Mouse (Mus musculus) ovary, adult 18-20 months (tissue): ENCODE measurements around the gene Pdap1.
"Not testable (repeated sequence)": the region's sequence is repeated elsewhere in the genome, so short reads cannot be mapped to it uniquely, and the experiment has no call there.

Source experiments
- DNase-seq: peaks from one replicate; pipeline ENCODE4 v3.0.0; 2022; ENCODE audit warnings: low spot score, mixed read lengths

Gene Pdap1

GRCm38 (mm10) chr5:145139571-145140519 is at the start of gene Pdap1, which contains the start of gene Bud31:
TSS of gene Pdap1 (minus strand) at chr5:145140238.
TSS of gene Bud31 (plus strand) at chr5:145140362.
- DNase-seq, result peak; percentile 89

- no peak for DNase-seq
These were observed 49.4 kb upstream of the Pdap1 start for GRCm38 (mm10) chr5:145189416-145189815.

- no peak for DNase-seq
These were observed 45.2 kb upstream of the Pdap1 start for GRCm38 (mm10) chr5:145185244-145185643.

GRCm38 (mm10) chr5:145178461-145178980 is 38.5 kb upstream of the Pdap1 start:
- no peak for DNase-seq

- DNase-seq, result no peak
These were observed 27.2 kb upstream of the Pdap1 start for GRCm38 (mm10) chr5:145167306-145167661.

- DNase-seq, result peak; percentile 97
These were observed 26.7 kb upstream of the Pdap1 start, which contains the start of the genes Ptcd1 and Cpsf4 for GRCm38 (mm10) chr5:145166536-145167305. TSS of gene Ptcd1 (minus strand) at chr5:145167108. TSS of gene Cpsf4 (plus strand) at chr5:145167213.

GRCm38 (mm10) chr5:145165184-145165583 is 25.1 kb upstream of the Pdap1 start:
- no peak for DNase-seq

- no peak for DNase-seq
These were observed 24.7 kb upstream of the Pdap1 start for GRCm38 (mm10) chr5:145164710-145165109.

- DNase-seq, result no peak
These were observed 21.3 kb upstream of the Pdap1 start for GRCm38 (mm10) chr5:145161361-145161760.

GRCm38 (mm10) chr5:145152690-145153089 is 12.7 kb upstream of the Pdap1 start:
- no peak for DNase-seq

GRCm38 (mm10) chr5:145149294-145149693 is 9.3 kb upstream of the Pdap1 start:
- no peak for DNase-seq

GRCm38 (mm10) chr5:145147748-145148147 is 7.7 kb upstream of the Pdap1 start:
- DNase-seq, result no peak

GRCm38 (mm10) chr5:145140611-145141010 is 573 bp upstream of the Pdap1 start:
- no peak for DNase-seq

- DNase-seq, result no peak
These were observed 1.2 kb downstream of the Pdap1 start for GRCm38 (mm10) chr5:145138836-145139235.

- not testable (repeated sequence) for DNase-seq
These were observed 6.8 kb downstream of the Pdap1 start for GRCm38 (mm10) chr5:145133275-145133674.

- no peak for DNase-seq
These were observed 9.0 kb downstream of the Pdap1 start for GRCm38 (mm10) chr5:145130995-145131394.

- no peak for DNase-seq
These were observed 9.8 kb downstream of the Pdap1 start for GRCm38 (mm10) chr5:145130191-145130590.

GRCm38 (mm10) chr5:145129773-145130172 is 10.3 kb downstream of the Pdap1 start:
- not testable (repeated sequence) for DNase-seq

GRCm38 (mm10) chr5:145129124-145129523 is 10.9 kb downstream of the Pdap1 start:
- no peak for DNase-seq

- DNase-seq, result no peak
These were observed 13.5 kb downstream of the Pdap1 start for GRCm38 (mm10) chr5:145126580-145126979.

- DNase-seq, result no peak
These were observed 16.6 kb downstream of the Pdap1 start for GRCm38 (mm10) chr5:145123396-145123795.

- no peak for DNase-seq
These were observed 19.1 kb downstream of the Pdap1 start for GRCm38 (mm10) chr5:145120921-145121320.
